Comparison of ENCODE assay signal across 8 mouse cellular contexts in genomic region chr3:63898581-63899308, GRCm38 (mm10). TPM values are rescaled to one million over a fixed set of nuclear protein-coding genes. Genes with fewer than 3 reads are reported as not detected.
A peak's percentile ranks its signal among the peaks of the same experiment; 100 is the strongest.
DNase-seq lines count a peak whose midpoint lies in the region; ATAC-seq and TF ChIP-seq lines count a peak whose summit lies in the region.

No protein-coding gene starts in this region.

- DNase-seq in 3T3-L1 (ENCODE audit: low read depth, low spot score) = peak; percentile 51
- DNase-seq in brain, adult 2 months (ENCODE audit: low read depth, low spot score) = peak; percentile 90
- peak; percentile 24 for DNase-seq in fibroblast of lung, adult 2 months (ENCODE audit: low read depth)
- DNase-seq in kidney, postnatal 10 days = peak; percentile 91
- DNase-seq in liver, adult 2 months (ENCODE audit: extremely low read depth, low read depth, low spot score) = peak; percentile 34

- TF ChIP-seq POLR2A in liver, adult 2 months (IDR thresholded peaks at IDR 0.05; ENCODE audit: extremely low read depth, insufficient read depth, low read length) = no peak
- no peak for TF ChIP-seq POLR2A in myocyte (IDR thresholded peaks at IDR 0.05; ENCODE audit: insufficient read length, low read depth)

- H3K4me3 ChIP-seq in heart, embryonic 14.5 days (ENCODE audit: control insufficient read depth in 1 of 2, insufficient read depth in 1 of 2, low read depth in 1 of 2, low read length in 2 of 2) = peak overlapping the region; percentile 68 to 85
- H3K4me3 ChIP-seq in liver, adult 2 months (ENCODE audit: insufficient read depth, low read depth, low read length) = peak overlapping the region; percentile 59
- no peak overlapping the region for H3K4me3 ChIP-seq in myocyte
- H3K4me3 ChIP-seq in stomach, embryonic 16.5 days (replicated peaks; ENCODE audit: low read length) = peak overlapping the region; percentile 75

- no peaks in the 10 kb centered on the region for H3K27me3 ChIP-seq in heart, embryonic 14.5 days (ENCODE audit: control insufficient read depth, insufficient read depth, low read length)
- no peaks in the 10 kb centered on the region; the same call in 1 of the 2 replicates for H3K27me3 ChIP-seq in liver, adult 2 months (ENCODE audit: control insufficient read depth, insufficient read depth, low read length)
- peaks cover 12% of the 10 kb centered on the region for H3K27me3 ChIP-seq in myocyte (ENCODE audit: control insufficient read depth, insufficient read depth, insufficient read length)
- H3K27me3 ChIP-seq in stomach, embryonic 16.5 days (ENCODE audit: control insufficient read depth, insufficient read depth, low read length) = no peaks in the 10 kb centered on the region; the same call in 1 of the 2 replicates

- no peaks in the 10 kb centered on the region for H3K79me2 ChIP-seq in liver, adult 2 months (ENCODE audit: control insufficient read depth, insufficient read depth, low read length)
- H3K79me2 ChIP-seq in myocyte (ENCODE audit: control insufficient read depth, insufficient read depth) = no peaks in the 10 kb centered on the region

- H3ac ChIP-seq in myocyte (ENCODE audit: control insufficient read depth, insufficient read length) = no peak overlapping the region

- H3K27ac ChIP-seq in heart, embryonic 14.5 days (replicated peaks in 1 of 2; ENCODE audit: control insufficient read depth in 1 of 2, insufficient read depth in 1 of 2, low read depth in 2 of 2, low read length in 2 of 2) = no peak overlapping the region
- no peak overlapping the region for H3K27ac ChIP-seq in liver, adult 2 months (replicated peaks; ENCODE audit: insufficient read depth, low read depth, low read length)
- H3K27ac ChIP-seq in stomach, embryonic 16.5 days (ENCODE audit: low read length) = peak overlapping the region; percentile 87

- WGBS in heart, embryonic 14.5 days = 1% methylated on average over 41 of the region's 41 CpGs
- under 1% methylated on average over 41 of the region's 41 CpGs for WGBS in liver, adult 2 months
- under 1% methylated on average over 41 of the region's 41 CpGs for WGBS in stomach, embryonic 16.5 days

- peaks cover 0 to 12% of the 10 kb centered on the region in 2 experiments; a peak in 2 of 4 replicates for H3K4me1 ChIP-seq in heart, embryonic 14.5 days (ENCODE audit: control insufficient read depth in 2 of 2, insufficient read depth in 2 of 2, low read length in 2 of 2)
- H3K4me1 ChIP-seq in liver, adult 2 months (ENCODE audit: control insufficient read depth, insufficient read depth, low read length) = peaks cover 5% of the 10 kb centered on the region
- H3K4me1 ChIP-seq in stomach, embryonic 16.5 days (ENCODE audit: control insufficient read depth, insufficient read depth, low read length) = no peaks in the 10 kb centered on the region

- H3K36me3 ChIP-seq in heart, embryonic 14.5 days (ENCODE audit: control insufficient read depth, insufficient read depth, low read length) = no peaks in the 10 kb centered on the region
- H3K36me3 ChIP-seq in liver, adult 2 months (ENCODE audit: control insufficient read depth, insufficient read depth, low read length) = no peaks in the 10 kb centered on the region
- H3K36me3 ChIP-seq in myocyte (ENCODE audit: control insufficient read depth, insufficient read depth) = no peaks in the 10 kb centered on the region
- no peaks in the 10 kb centered on the region for H3K36me3 ChIP-seq in stomach, embryonic 16.5 days (ENCODE audit: control insufficient read depth, insufficient read depth, low read length)

- TF ChIP-seq CTCF in liver, adult 2 months (IDR thresholded peaks at IDR 0.05; ENCODE audit: low read depth, low read length) = no peak

- peak overlapping the region; percentile 100 for H3K4me2 ChIP-seq in heart, embryonic 14.5 days (ENCODE audit: low read length)
- peak overlapping the region; percentile 66 for H3K4me2 ChIP-seq in myocyte (ENCODE audit: low read depth)
- peak overlapping the region; percentile 94 for H3K4me2 ChIP-seq in stomach, embryonic 16.5 days (ENCODE audit: low read depth, low read length)

- no peaks in the 10 kb centered on the region for H3K9me3 ChIP-seq in heart, embryonic 14.5 days (ENCODE audit: control insufficient read depth, low read length)
- H3K9me3 ChIP-seq in stomach, embryonic 16.5 days (replicated peaks; ENCODE audit: control insufficient read depth, low read length) = no peaks in the 10 kb centered on the region

- ATAC-seq in heart, embryonic 14.5 days (ENCODE audit: insufficient number of reproducible peaks, insufficient read depth, low FRiP score, low read depth) = peak; percentile 73; the same call in 1 of the 2 replicates
- peak; percentile 84; the same call in 1 of the 2 replicates for ATAC-seq in stomach, embryonic 16.5 days (ENCODE audit: insufficient read depth, low FRiP score)

- peak overlapping the region; percentile 67 for H3K9ac ChIP-seq in heart, embryonic 14.5 days (ENCODE audit: low read length)
- peak overlapping the region; percentile 23; the same call in 1 of the 2 replicates for H3K9ac ChIP-seq in liver, adult 2 months (ENCODE audit: low read depth, low read length)
- peak overlapping the region; percentile 76 for H3K9ac ChIP-seq in stomach, embryonic 16.5 days (ENCODE audit: low read length)

TF ChIP-seq in myocyte, 11 proteins besides CTCF, POLR2A, EP300 and RAD21:
- TF ChIP-seq REST (IDR thresholded peaks at IDR 0.05; ENCODE audit: insufficient read depth, insufficient read length) (no peak), POLR2AphosphoS2 (IDR thresholded peaks at IDR 0.05; ENCODE audit: insufficient read length, low read depth) (no peak), TCF12 (IDR thresholded peaks at IDR 0.05; ENCODE audit: insufficient read depth, poor library complexity, severe bottlenecking) (no peak), E2F4 (IDR thresholded peaks at IDR 0.05; ENCODE audit: insufficient read depth) (no peak), CEBPB (IDR thresholded peaks at IDR 0.05; ENCODE audit: insufficient read depth, poor library complexity, severe bottlenecking) (no peak), TCF3 (IDR thresholded peaks at IDR 0.05; ENCODE audit: insufficient read length, low read depth) (no peak), MYOD1 (IDR thresholded peaks at IDR 0.05; ENCODE audit: control insufficient read depth in 1 of 3, insufficient read length in 2 of 3, low read depth in 2 of 3) (no peak), SRF (IDR thresholded peaks at IDR 0.05; ENCODE audit: control insufficient read depth, insufficient read length, low read depth) (no peak), MAX (IDR thresholded peaks at IDR 0.05; ENCODE audit: low read depth) (no peak), USF1 (IDR thresholded peaks at IDR 0.05; ENCODE audit: low read depth) (no peak)

RNA-seq across cellular contexts. Expression of gene Plch1, which starts 0.5 kb away (rescaled TPM):
- polyA plus RNA-seq in heart, embryonic 14.5 days (2014; fragmentation: Nextera tagmentation; extraction: Ambion mirVana) = 0.31 and 0.82 TPM in 2 replicates
- total RNA-seq in liver, adult 2 months (2014; rRNA removed) = under 0.01 TPM in 1 of 2 replicates, not detected in the other
- polyA plus RNA-seq in liver, adult 2 months (2012; rRNA removed) = not detected in 2 replicates
- polyA plus RNA-seq in myocyte (2012; fragmentation: generic; extraction: Trizol) = 0.01 TPM
- polyA plus RNA-seq in stomach, embryonic 16.5 days (2015; fragmentation: Nextera tagmentation; extraction: Ambion mirVana) = 7.4 and 7.6 TPM in 2 replicates

RNA-seq across cellular contexts. Expression of gene E130311K13Rik, which starts 30.5 kb away (rescaled TPM):
- 5.3 and 5.8 TPM in 2 replicates for polyA plus RNA-seq in heart, embryonic 14.5 days (2014; fragmentation: Nextera tagmentation; extraction: Ambion mirVana)
- total RNA-seq in liver, adult 2 months (2014; rRNA removed) = 8.9 and 11.0 TPM in 2 replicates
- 6.0 and 7.0 TPM in 2 replicates for polyA plus RNA-seq in liver, adult 2 months (2012; rRNA removed)
- 3.4 TPM for polyA plus RNA-seq in myocyte (2012; fragmentation: generic; extraction: Trizol)
- polyA plus RNA-seq in stomach, embryonic 16.5 days (2015; fragmentation: Nextera tagmentation; extraction: Ambion mirVana) = 6.1 and 6.4 TPM in 2 replicates

Comparison
In these comparisons a context has a peak if more than half of its experiments do, and no peak if none do; other contexts are left out.
1. DNase-seq: peak in every context shown above with its lines; median percentile 91 in kidney, postnatal 10 days; 90 in brain, adult 2 months; 51 in 3T3-L1; 34 in liver, adult 2 months; 24 in fibroblast of lung, adult 2 months.
2. H3K9ac ChIP-seq: peak in every context shown above with its lines; median percentile 76 in stomach, embryonic 16.5 days; 67 in heart, embryonic 14.5 days; 23 in liver, adult 2 months.